Mouse (Mus musculus): ENCODE data around the gene Olfr750.

GRCm38 (mm10) chr14:51088166-51088969, 14.1 kb upstream of the Olfr750 start:
- TF ChIP-seq CTCF (IDR thresholded peaks at IDR 0.05) (no peak), POLR2A (IDR thresholded peaks at IDR 0.05; ENCODE audit: insufficient read depth, low read depth, low read length) (no peak), EP300 (IDR thresholded peaks at IDR 0.05; ENCODE audit: insufficient read depth, low read depth, low read length) (no peak)
